Mouse (Mus musculus) kidney, adult 2 months (tissue): ENCODE data around the gene Xpo4.

Experiments used
- CTCF ChIP-seq: fragments of 200-500 bp; conservative IDR thresholded peaks from 2 replicates; pipeline ENCODE4 v1.5.1; 2011; ENCODE audit warnings: low read depth, mild to moderate bottlenecking, control low read depth, low read length, moderate library complexity, mixed read lengths; ENCODE audit not compliant: insufficient read depth, insufficient read length
- POLR2A ChIP-seq: fragments of 200-500 bp; IDR thresholded peaks from one replicate; pipeline ENCODE4 v1.6.1; 2011; ENCODE audit warnings: low read depth, low read length, control low read depth

DNA sequence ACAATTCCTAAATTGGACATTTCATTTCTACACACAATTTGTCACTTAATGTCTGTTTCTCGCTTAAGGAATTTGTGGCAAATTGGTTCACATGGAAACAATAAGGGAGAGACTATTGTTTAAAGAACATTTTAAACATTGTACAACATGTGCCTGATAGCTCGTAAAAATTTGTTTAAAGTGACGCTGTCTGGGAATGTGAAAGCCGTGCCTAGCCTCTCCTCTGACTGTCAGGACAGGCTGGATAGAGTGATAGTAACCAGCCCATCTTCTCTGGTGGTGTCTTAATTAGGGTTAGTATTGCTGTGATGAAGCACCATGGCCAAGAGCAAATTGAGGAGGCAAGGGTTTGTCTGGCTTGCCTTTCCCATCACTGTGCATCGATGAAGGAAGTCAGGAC, 118.2 kb downstream of the Xpo4 start:
- no peak for TF ChIP-seq CTCF
- TF ChIP-seq POLR2A: no peak
